Mouse (Mus musculus) CD4-positive, CD25-positive, alpha-beta regulatory T cell, adult 9 weeks (primary cell): ENCODE results near the gene Enpp3. TPM values are rescaled to one million over a fixed set of nuclear protein-coding genes. Genes with fewer than 3 reads are reported as not detected.

ENCODE experiments used
- polyA plus RNA-seq: library from polyadenylated mRNA; unstranded; fragments of 100-300 nt; shearing (Covaris generic); gene quantifications from one replicate; pipeline ENCODE4 v1.2.1, GENCODE M21; 2017

Gene Enpp3
- polyA plus RNA-seq = not detected

GRCm38 (mm10) chr10:24842676-24843075 lies at the start of gene Enpp3:
Gene Enpp3 (minus strand): TSS chr10:24842823.

GRCm38 (mm10) chr10:24869760-24870290 lies 27.2 kb upstream of the Enpp3 start, which contains the start of gene Med23:
Gene Med23 (plus strand): TSS chr10:24869986.

Other genes starting within 250 kb of the Enpp3 start
- not detected for gene Ccn2, start 247.4 kb downstream of the Enpp3 start, polyA plus RNA-seq
- gene Enpp1, start 130.7 kb downstream of the Enpp3 start, polyA plus RNA-seq = 9.0 TPM
- 52.2 TPM for gene Med23, start 27.2 kb upstream of the Enpp3 start, polyA plus RNA-seq
- gene Arg1, start 84.7 kb upstream of the Enpp3 start, polyA plus RNA-seq = 2.2 TPM